Mouse (Mus musculus): ENCODE results near the gene Zfyve1. TPM values are rescaled to one million over a fixed set of nuclear protein-coding genes. Genes with fewer than 3 reads are reported as not detected.

The Zfyve1 gene
- polyA plus RNA-seq, 1 experiment from 2014 or later: 9.9 TPM

DNA sequence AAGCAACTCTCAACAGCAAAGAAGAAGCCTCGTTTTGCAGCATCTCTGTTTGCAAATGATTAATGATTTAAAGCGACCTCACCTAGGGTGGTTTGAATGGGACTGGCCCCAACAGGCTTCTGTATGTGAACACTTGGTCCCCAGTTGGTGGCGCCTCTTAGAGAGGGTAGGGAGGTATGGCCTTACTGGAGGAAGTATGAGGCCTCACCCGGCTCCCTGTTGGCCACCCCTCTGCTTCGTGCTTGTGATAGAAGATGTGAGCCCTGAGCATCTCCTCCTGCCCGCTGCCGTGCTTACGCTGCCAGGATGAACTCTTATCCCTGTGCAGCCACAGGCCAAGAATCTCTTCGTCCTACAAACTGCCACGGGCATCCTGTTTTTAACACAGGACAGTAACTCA is 90.5 kb downstream of the Zfyve1 start:
- no peak for ATAC-seq (ENCODE audit: low read depth)
- Histone ChIP-seq H3K4me3 (ENCODE audit: low read depth, low read length) (no peak overlapping the region), H3K4me2 (ENCODE audit: low read depth, low read length) (no peak overlapping the region), H3K27ac (ENCODE audit: low read length) (no peak overlapping the region), H3K9me3 (replicated peaks; ENCODE audit: control insufficient read depth, low read length) (no peaks in the 10 kb centered on the region), H3K9ac (ENCODE audit: low read depth, low read length) (no peak overlapping the region), H3K27me3 (ENCODE audit: control insufficient read depth, insufficient read depth, low read depth, low read length) (no peaks in the 10 kb centered on the region), H3K36me3 (ENCODE audit: control insufficient read depth, insufficient read depth) (no peaks in the 10 kb centered on the region), H3K4me1 (ENCODE audit: control insufficient read depth, low read depth, low read length) (peaks cover 3% of the 10 kb centered on the region; the same call in 1 of the 2 replicates)
- 66% methylated on average over 10 of the region's 10 CpGs for WGBS (ENCODE audit: insufficient replicate concordance)

DNA sequence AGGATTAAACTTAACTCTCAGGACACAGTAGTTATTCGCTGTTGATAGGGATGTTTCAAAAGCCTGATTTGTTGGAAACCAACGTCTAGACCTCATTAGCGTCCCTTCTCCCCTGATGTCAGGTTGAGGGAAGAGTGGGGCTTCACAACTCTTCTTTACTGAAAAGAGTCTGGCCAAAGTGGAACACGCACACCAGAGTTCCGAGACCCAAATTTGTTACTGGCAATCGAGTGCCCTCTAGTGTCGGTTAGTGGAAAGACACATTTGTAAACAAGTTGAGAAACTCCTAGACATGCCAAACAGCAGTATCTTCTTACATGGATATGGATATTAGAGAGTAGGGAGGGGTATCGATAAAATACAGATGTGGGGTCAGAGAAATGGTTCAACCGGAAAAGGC is 94.8 kb downstream of the Zfyve1 start:
- no peaks in the 10 kb centered on the region for H3K27me3 ChIP-seq (ENCODE audit: control insufficient read depth, insufficient read depth, low read depth, low read length)
- H3K4me3 ChIP-seq (ENCODE audit: low read depth, low read length): no peak overlapping the region
- peak; percentile 48 for ATAC-seq (ENCODE audit: low read depth)
- no peaks in the 10 kb centered on the region for H3K36me3 ChIP-seq (ENCODE audit: control insufficient read depth, insufficient read depth)
- H3K4me1 ChIP-seq (ENCODE audit: control insufficient read depth, low read depth, low read length): peaks cover 3% of the 10 kb centered on the region; the same call in 1 of the 2 replicates
- 0 out of 2 replicates have a peak overlapping the region, but pooled peaks have one; percentile 19 for H3K4me2 ChIP-seq (ENCODE audit: low read depth, low read length)
- H3K9ac ChIP-seq (ENCODE audit: low read depth, low read length): 0 out of 2 replicates have a peak overlapping the region, but pooled peaks have one; percentile 7
- no peaks in the 10 kb centered on the region for H3K9me3 ChIP-seq (replicated peaks; ENCODE audit: control insufficient read depth, low read length)
- H3K27ac ChIP-seq (ENCODE audit: low read length): no peak overlapping the region
- 4% methylated on average over 9 of the region's 9 CpGs for WGBS (ENCODE audit: insufficient replicate concordance)

DNA sequence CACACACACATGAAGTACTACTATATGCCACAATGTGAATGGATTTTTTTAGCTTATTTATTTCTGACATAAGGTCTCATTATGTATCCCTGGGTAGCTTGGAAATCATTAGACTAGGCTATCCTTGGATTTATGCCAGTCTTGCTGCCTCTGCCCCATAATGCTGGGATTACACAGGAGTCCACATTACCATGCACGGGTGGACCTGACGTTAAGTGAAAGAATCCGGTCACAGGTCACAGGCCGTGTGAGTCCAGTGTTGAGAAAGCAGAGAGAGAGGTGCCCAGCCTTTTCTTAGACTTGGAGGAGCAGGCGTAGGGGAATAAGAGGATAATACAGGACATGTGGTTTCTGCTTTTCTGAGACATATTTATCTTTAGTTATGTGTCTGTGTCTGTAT is 97.8 kb downstream of the Zfyve1 start:
- WGBS (ENCODE audit: insufficient replicate concordance): 64% methylated on average over 5 of the region's 5 CpGs
- no peaks in the 10 kb centered on the region for H3K9me3 ChIP-seq (replicated peaks; ENCODE audit: control insufficient read depth, low read length)
- H3K36me3 ChIP-seq (ENCODE audit: control insufficient read depth, insufficient read depth): no peaks in the 10 kb centered on the region
- H3K4me2 ChIP-seq (ENCODE audit: low read depth, low read length): no peak overlapping the region
- peaks cover 3% of the 10 kb centered on the region; the same call in 1 of the 2 replicates for H3K4me1 ChIP-seq (ENCODE audit: control insufficient read depth, low read depth, low read length)
- no peak for ATAC-seq (ENCODE audit: low read depth)
- no peak overlapping the region for H3K27ac ChIP-seq (ENCODE audit: low read length)
- H3K27me3 ChIP-seq (ENCODE audit: control insufficient read depth, insufficient read depth, low read depth, low read length): no peaks in the 10 kb centered on the region
- no peak overlapping the region for H3K9ac ChIP-seq (ENCODE audit: low read depth, low read length)
- H3K4me3 ChIP-seq (ENCODE audit: low read depth, low read length): no peak overlapping the region

DNA sequence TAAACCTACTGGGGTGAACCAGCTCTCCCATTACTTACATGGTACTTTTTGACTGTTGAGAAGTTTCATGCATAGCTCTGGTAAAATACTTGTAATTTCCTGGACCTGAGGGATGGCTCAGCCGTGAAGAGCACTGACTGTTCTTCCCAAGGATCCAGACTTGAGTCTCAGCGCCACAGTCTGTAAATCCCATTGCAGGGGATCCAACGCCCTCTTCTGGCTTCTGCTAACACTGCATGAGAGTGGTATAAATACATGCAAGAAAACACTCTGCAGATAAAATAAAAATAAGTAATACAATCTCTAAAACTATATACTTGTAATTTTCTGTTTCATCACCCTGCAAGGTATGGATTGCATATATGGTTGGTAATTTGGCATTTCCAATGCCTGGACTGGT is 99.1 kb downstream of the Zfyve1 start:
- ATAC-seq (ENCODE audit: low read depth): no peak
- 58% methylated on average over 3 of the region's 3 CpGs for WGBS (ENCODE audit: insufficient replicate concordance)
- Histone ChIP-seq H3K9me3 (replicated peaks; ENCODE audit: control insufficient read depth, low read length) (no peaks in the 10 kb centered on the region), H3K4me1 (ENCODE audit: control insufficient read depth, low read depth, low read length) (peaks cover 3% of the 10 kb centered on the region; the same call in 1 of the 2 replicates), H3K9ac (ENCODE audit: low read depth, low read length) (no peak overlapping the region), H3K27ac (ENCODE audit: low read length) (no peak overlapping the region), H3K27me3 (ENCODE audit: control insufficient read depth, insufficient read depth, low read depth, low read length) (no peaks in the 10 kb centered on the region), H3K36me3 (ENCODE audit: control insufficient read depth, insufficient read depth) (no peaks in the 10 kb centered on the region), H3K4me2 (ENCODE audit: low read depth, low read length) (no peak overlapping the region), H3K4me3 (ENCODE audit: low read depth, low read length) (no peak overlapping the region)

DNA sequence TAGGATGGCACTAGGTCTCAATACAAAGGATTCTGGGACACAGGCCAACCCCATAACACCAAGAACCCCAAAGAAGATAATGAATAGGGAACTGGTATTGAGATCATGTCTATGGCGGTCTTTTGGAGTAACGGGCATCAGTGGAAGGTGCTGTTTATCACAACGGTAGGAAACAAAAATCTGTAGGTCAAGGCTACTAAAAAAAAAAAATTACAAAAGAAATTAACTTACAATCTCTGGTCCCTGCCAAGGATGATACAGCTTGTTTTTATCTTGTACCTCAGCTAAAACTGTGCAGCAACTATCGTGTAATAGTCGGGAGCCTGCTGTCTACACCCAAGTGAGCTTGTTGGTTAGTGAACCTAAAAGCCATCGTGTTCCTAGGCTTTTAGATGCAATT is 100.3 kb downstream of the Zfyve1 start:
- no peak for ATAC-seq (ENCODE audit: low read depth)
- no peak overlapping the region for H3K4me2 ChIP-seq (ENCODE audit: low read depth, low read length)
- no peak overlapping the region for H3K27ac ChIP-seq (ENCODE audit: low read length)
- no peaks in the 10 kb centered on the region for H3K36me3 ChIP-seq (ENCODE audit: control insufficient read depth, insufficient read depth)
- no peaks in the 10 kb centered on the region; the same call in 1 of the 2 replicates for H3K4me1 ChIP-seq (ENCODE audit: control insufficient read depth, low read depth, low read length)
- 45% methylated on average over 6 of the region's 6 CpGs for WGBS (ENCODE audit: insufficient replicate concordance)
- H3K9me3 ChIP-seq (replicated peaks; ENCODE audit: control insufficient read depth, low read length): no peaks in the 10 kb centered on the region
- H3K4me3 ChIP-seq (ENCODE audit: low read depth, low read length): no peak overlapping the region
- H3K9ac ChIP-seq (ENCODE audit: low read depth, low read length): no peak overlapping the region
- H3K27me3 ChIP-seq (ENCODE audit: control insufficient read depth, insufficient read depth, low read depth, low read length): no peaks in the 10 kb centered on the region

Other genes with a start within 250 kb of the Zfyve1 start
- 7.1 and 7.8 TPM in 2 replicates for gene Dpf3, start 109.5 kb downstream of the Zfyve1 start, polyA plus RNA-seq (2015; fragmentation: Nextera tagmentation; extraction: Ambion mirVana)
- 15.5 and 18.3 TPM in 2 replicates for gene Dcaf4, start 76.8 kb downstream of the Zfyve1 start, polyA plus RNA-seq (2015; fragmentation: Nextera tagmentation; extraction: Ambion mirVana)
- gene Rbm25, start 34.0 kb upstream of the Zfyve1 start, polyA plus RNA-seq (2015; fragmentation: Nextera tagmentation; extraction: Ambion mirVana): 82.1 and 83.0 TPM in 2 replicates
- 19.2 and 22.5 TPM in 2 replicates for gene Psen1, start 90.9 kb upstream of the Zfyve1 start, polyA plus RNA-seq (2015; fragmentation: Nextera tagmentation; extraction: Ambion mirVana)
- gene Papln, start 166.4 kb upstream of the Zfyve1 start, polyA plus RNA-seq (2015; fragmentation: Nextera tagmentation; extraction: Ambion mirVana): 1.3 and 1.7 TPM in 2 replicates

Measured in liver, embryonic 16.5 days (tissue).